Mouse (Mus musculus) megakaryocyte-erythroid progenitor cell, adult 5-6 weeks (primary cell): ENCODE measurements around the gene Itgb2. TPM values are rescaled to one million over a fixed set of nuclear protein-coding genes. Genes with fewer than 3 reads are reported as not detected.

Experiments
- ATAC-seq: replicated peaks from 2 replicates; pipeline ENCODE4 v1.8.0; 2016; ENCODE audit warnings: mild to moderate bottlenecking, inconsistent platforms; ENCODE audit not compliant: severe bottlenecking, poor library complexity, low FRiP score, low TSS enrichment
- total RNA-seq, 2 experiments: library from RNA; stranded (forward) in 1 of 2; stranded (reverse) in 1 of 2; fragments of 200-1000, 215-1000 nt in 1 of 2; fragments of >200 nt in 1 of 2; fragmentation: Nextera tagmentation in 1 of 2; gene quantifications; 2 replicates each; pipeline ENCODE4 v1.2.3; 2014 to 2017

Itgb2 gene
- total RNA-seq (2014; fragmentation: Nextera tagmentation): 10.4 and 26.2 TPM in 2 replicates
- 13.2 and 14.2 TPM in 2 replicates for total RNA-seq (2017)

DNA sequence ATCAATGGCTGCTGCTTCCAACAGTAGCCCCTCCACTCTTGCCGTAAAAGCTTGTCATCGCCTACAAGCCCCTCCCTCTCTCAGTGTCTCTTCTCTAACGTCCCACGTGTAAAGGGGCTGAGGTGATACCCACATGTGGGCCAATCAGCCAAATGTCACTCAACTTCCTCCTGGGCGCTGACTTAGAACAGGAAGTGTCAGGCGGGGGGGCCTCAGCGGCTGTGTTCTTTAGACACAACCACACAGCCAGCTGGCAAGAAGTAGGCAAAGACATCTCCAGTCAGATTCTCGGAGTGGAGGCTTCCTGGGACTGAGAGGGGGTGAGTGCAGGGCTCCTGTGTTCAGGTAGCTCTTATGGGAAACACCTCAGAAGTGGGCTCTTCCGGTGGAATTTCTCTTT lies at the start of gene Itgb2:
Itgb2 (plus strand) TSS at position 113 of the 400 bp plus-strand sequence.
- ATAC-seq: 0 out of 2 replicates have a peak, but pooled peaks have one; percentile 21

- ATAC-seq: no peak
These were observed 48.2 kb upstream of the Itgb2 start for GRCm38 (mm10) chr10:77481814-77482213.

DNA sequence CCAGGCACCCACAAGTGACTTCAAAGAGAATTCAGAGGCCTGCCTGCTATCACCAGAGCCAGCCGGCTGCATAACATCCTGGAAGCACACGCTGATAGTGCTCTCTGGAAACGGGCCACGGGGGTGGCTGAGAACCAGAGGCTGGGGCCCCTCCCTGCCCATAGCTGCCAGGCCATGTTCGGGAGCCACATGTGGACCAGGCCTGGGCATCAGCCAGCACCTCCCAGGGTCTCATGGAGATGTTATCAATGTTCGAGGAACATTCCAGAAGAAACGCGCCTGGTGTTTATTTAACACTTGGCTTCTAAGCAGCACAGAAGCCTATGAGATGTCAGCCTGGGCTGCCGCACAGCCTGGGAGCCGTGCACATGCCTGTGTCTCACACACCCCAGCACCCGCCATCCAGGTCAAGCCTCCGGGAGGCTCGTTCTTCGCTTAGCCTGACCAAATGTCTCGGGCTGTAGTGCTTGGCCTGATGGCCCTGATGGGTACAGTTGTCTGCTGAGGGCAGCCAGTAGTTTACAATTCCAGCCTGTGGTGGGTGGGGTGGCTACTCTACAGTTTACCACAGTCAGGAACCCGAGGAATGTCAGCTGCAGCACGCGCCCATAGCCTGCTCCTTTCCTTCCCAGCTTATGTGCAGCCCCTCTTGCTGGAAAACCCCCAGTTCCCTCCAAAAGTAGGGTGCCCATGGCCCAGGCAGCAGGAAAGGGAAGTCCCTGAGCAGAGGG lies 45.7 kb upstream of the Itgb2 start:
- peak; percentile 86 for ATAC-seq

GRCm38 (mm10) chr10:77485786-77486185 lies 44.3 kb upstream of the Itgb2 start:
- no peak for ATAC-seq

DNA sequence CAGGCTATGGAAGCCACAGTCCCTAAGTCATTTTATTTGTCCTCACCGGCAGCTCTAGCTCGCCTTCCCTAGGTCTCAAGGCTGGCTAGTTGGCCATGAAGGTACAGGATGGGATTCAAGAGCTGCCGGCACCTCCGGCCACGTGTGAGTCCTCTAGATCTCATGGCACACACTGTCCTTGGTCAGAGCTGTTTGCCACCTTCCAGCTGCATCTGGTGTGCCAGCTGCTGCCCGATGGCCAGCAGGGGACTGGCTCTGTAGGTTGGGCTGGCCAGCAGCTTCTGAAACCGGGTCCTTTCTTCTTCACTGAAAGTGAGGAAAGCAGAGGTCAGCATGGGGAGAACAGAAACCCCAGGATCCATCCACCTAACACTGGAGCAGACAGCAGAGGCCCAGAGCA lies 41.9 kb upstream of the Itgb2 start:
- ATAC-seq: no peak

DNA sequence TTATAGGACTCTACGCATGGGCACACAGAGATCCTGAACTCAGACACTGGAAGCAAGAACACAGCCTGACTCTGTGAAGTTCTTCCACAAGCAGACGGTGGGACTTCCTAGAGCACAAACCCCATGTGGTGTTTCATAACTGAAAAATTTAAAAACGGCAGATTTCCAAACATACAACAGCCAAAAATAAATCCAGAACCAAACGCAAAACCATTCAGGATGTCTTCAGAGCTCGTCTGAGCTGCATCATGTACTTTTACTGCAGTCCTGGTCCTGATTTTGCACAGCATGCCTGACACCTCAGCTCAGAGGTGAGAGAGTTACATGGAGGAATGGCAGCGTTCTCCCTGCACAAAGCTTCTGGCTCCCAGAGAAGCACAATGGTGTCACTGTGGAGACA lies 38.5 kb upstream of the Itgb2 start:
- ATAC-seq: no peak

DNA sequence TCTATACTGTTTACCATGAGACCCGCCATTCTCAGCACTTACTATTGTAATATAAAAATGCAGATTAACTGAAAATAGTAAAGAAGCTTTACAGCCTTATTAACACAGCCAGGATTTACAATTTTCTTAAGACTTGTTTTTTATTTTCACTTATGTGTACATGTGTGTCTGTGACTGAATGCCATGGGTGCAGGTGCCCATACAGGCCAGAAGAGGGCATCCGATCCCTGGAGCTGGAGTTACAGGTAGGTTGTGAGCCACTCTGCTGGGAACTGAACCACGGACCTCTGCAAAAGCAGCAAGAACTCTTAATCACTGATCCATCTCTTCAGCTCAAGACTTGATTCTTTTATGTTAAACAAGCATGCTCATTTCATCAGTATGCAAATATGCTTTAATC lies 37.2 kb upstream of the Itgb2 start:
- no peak for ATAC-seq

GRCm38 (mm10) chr10:77497185-77497584 lies 32.9 kb upstream of the Itgb2 start:
- ATAC-seq: no peak

- ATAC-seq: no peak
These were observed 31.8 kb upstream of the Itgb2 start for GRCm38 (mm10) chr10:77498254-77498653.

GRCm38 (mm10) chr10:77500636-77501035 lies 29.4 kb upstream of the Itgb2 start:
- no peak for ATAC-seq

DNA sequence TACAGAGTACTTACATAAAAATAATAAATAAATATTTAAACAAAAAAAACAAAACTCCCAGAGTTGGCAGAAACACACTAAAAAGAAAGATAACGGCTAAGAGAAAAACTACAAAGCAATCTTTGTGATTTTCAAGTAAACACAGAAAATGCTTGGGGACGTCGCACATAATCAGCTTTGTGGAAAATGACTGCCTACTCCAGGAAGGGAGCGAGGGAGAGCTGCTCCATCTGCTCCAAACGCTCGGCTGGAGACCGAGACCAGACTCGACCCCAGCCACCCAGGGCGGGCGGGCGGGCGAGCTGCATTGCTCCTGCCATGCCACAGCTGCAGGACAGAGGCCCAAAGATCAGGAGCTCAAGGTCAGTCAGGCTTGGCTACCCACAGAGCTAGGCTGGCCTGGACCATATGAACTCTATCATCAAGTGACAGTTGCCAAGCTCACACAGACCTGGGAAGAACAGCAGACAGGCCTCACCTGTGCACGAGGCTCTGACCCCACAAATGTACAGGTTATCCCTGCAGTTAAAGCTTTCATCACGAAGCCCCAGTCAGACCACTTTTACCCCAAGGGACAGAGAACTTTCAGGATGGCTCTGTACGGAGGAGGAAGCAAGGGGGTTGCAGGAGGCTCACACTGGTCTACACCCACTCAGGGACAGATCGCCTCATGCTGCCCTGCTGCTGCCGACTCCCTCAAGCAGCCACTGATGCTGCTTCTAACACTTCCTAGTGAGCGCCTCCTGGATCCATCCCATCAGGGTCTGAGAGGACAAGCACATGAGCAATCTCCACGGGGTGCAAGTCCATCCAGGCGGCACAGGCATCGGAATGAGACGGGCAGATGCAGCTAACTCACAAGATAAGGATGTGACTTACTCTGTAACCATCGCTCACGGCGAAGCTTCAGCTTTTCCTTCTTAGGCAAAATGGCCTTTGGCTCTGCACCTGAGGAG lies 26.8 kb upstream of the Itgb2 start:
- no peak for ATAC-seq

- no peak for ATAC-seq
These were observed 25.9 kb upstream of the Itgb2 start for GRCm38 (mm10) chr10:77504143-77504542.

GRCm38 (mm10) chr10:77506526-77506925 lies 23.5 kb upstream of the Itgb2 start:
- no peak for ATAC-seq

DNA sequence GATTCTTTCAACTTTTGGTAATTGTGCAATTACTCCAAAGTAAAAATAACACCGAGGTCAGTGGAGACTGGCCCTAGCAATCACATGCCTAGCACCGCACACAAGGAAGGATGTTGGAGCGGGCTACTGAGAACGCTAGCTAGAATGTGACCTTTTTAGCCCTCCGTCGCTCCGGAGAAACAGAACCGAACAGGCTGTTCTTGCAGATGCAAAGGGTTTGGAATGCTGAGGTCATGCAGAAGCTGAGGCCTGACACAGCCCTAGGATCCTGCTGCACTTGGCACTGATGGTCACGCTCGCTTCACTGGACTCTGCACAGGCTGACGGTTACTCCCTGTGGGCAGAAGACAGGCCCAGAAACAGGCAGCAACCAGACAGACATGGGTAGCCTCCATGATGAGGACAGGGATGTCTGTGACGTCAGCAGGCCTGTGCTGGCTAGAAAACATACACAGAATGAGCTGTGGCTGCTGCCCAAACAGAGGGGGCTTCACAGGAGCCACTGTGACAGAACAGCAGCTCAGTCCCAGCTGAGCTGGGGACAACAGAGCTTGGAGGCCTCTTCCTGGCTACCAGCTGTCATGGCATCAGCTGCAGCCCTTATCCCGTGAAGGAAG lies 23.0 kb upstream of the Itgb2 start:
- no peak for ATAC-seq

DNA sequence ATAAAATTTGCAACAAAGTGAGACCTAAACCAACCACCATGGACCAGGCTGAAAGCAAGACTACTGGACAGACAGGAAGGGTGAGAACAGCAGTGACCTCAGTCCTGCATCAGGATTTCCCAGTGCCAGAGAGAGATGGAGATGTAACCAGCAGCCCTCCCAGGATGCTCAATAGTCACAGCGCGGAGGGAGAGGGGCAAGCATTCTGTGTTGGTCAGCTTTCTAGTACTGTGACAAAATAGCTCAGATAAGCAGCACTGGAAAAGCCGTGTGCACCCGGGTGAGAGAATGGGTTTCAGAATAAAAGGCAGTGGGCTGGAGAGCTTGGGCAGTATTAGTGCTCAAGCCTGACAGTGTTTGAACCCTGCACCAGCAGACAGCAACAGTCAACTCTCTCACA lies 22.3 kb upstream of the Itgb2 start:
- ATAC-seq: no peak

- ATAC-seq: no peak
These were observed 21.3 kb upstream of the Itgb2 start for GRCm38 (mm10) chr10:77508744-77509143.

GRCm38 (mm10) chr10:77509403-77510187 lies 20.5 kb upstream of the Itgb2 start:
- ATAC-seq: peak; percentile 73

GRCm38 (mm10) chr10:77510225-77510982 lies 19.6 kb upstream of the Itgb2 start:
- ATAC-seq: no peak
